Mouse (Mus musculus): ENCODE results near the gene Erg28. TPM values are rescaled to one million over a fixed set of nuclear protein-coding genes. Genes with fewer than 3 reads are reported as not detected.

Erg28 gene
- total and polyA plus RNA-seq, 3 experiments, result 55.6 to 76.3 TPM; not detected in 1

DNA sequence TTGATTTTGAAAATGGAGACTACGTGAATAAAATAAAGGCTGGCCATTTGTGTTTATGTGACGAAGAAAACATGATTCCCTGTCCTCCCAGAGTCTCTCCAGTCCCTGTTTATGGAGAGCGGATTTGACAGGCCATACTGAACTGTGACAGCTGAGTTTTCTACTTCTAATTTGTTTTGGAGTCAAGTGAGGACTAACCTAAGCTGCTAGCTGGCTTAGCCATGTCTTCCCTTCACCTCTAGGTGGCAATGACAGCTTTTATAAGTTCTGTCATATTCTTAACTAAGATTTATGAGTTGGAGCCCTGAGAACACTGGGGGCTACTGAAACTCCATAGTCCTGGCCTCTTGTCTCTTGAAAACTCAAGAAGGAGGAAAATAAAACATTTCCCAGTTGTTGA, 41.2 kb upstream of the Erg28 start:
- no peaks in the 10 kb centered on the region for H3K79me2 ChIP-seq (ENCODE audit: control insufficient read depth, insufficient read depth, low read length, poor library complexity)
- DNase-seq (ENCODE audit: low read depth, low spot score), result peak; percentile 43
- H3K9ac ChIP-seq (ENCODE audit: control insufficient read depth, low read depth, low read length, poor library complexity, severe bottlenecking), result no peak overlapping the region
- no peaks in the 10 kb centered on the region for H3K9me3 ChIP-seq (replicated peaks; ENCODE audit: insufficient read depth, low read length)
- no peaks in the 10 kb centered on the region; a peak in 1 of 4 replicates for H3K36me3 ChIP-seq (ENCODE audit: control insufficient read depth in 1 of 2, insufficient read depth in 2 of 2, low read length in 2 of 2)
- H3K4me3 ChIP-seq (ENCODE audit: control insufficient read depth in 1 of 2, insufficient read depth in 1 of 2, low read depth in 2 of 2, low read length in 2 of 2), result no peak overlapping the region
- no peak overlapping the region for H3K27ac ChIP-seq (ENCODE audit: control insufficient read depth, low read depth, low read length)
- H3K27me3 ChIP-seq (ENCODE audit: control insufficient read depth in 1 of 2, insufficient read depth in 2 of 2, low read length in 2 of 2), result no peaks in the 10 kb centered on the region
- H3K4me1 ChIP-seq (ENCODE audit: control insufficient read depth in 1 of 2, insufficient read depth in 2 of 2, low read length in 2 of 2), result no peaks in the 10 kb centered on the region
- TF ChIP-seq RAD21 (IDR thresholded peaks at IDR 0.05; ENCODE audit: low read depth, low read length) (peak; percentile 52), ZC3H11A (IDR thresholded peaks at IDR 0.05; ENCODE audit: low read depth, low read length) (peak; percentile 22; the same call in 1 of the 2 replicates), SMC3 (IDR thresholded peaks at IDR 0.05; ENCODE audit: low read depth, low read length) (peak; percentile 46), CTCF (IDR thresholded peaks at IDR 0.05 in 2 of 3, conservative IDR thresholded peaks at IDR 0.05 in 1 of 3; ENCODE audit: control insufficient read depth in 1 of 3, insufficient read depth in 1 of 3, low read depth in 2 of 3, low read length in 3 of 3, poor library complexity in 1 of 3, severe bottlenecking in 1 of 3) (peak in 2 of 3 experiments; percentile 31 to 54; a peak in 3 of 6 replicates), GABPA (IDR thresholded peaks at IDR 0.05; ENCODE audit: low read depth, low read length) (no peak), CHD1 (IDR thresholded peaks at IDR 0.05; ENCODE audit: low read depth, low read length) (no peak)

DNA sequence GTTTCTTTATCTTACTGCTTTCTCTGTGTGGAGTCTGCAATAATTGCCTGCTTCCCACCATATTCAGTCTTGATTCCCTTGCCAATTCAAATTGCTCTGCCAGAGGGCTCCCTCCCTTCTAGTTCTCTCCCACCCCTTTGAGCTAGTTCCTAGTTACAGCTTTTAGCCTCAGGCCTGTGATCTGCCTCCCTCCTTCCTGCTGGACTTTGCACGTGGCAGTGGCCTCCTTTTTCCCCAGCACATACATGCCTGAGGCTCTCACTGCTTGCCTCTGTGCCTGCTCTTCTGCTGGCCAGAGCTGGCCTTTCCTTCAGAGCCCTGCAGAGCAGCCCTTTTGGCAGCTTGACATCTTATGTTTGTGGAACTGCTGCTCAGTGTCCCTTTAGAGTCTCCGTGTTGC, 38.2 kb upstream of the Erg28 start:
- DNase-seq (ENCODE audit: low read depth, low spot score), result peak; percentile 19
- Histone ChIP-seq H3K79me2 (ENCODE audit: control insufficient read depth, insufficient read depth, low read length, poor library complexity) (no peaks in the 10 kb centered on the region), H3K4me1 (ENCODE audit: control insufficient read depth in 1 of 2, insufficient read depth in 2 of 2, low read length in 2 of 2) (no peaks in the 10 kb centered on the region), H3K9ac (ENCODE audit: control insufficient read depth, low read depth, low read length, poor library complexity, severe bottlenecking) (no peak overlapping the region), H3K27me3 (ENCODE audit: control insufficient read depth in 1 of 2, insufficient read depth in 2 of 2, low read length in 2 of 2) (no peaks in the 10 kb centered on the region), H3K4me3 (ENCODE audit: control insufficient read depth in 1 of 2, insufficient read depth in 1 of 2, low read depth in 2 of 2, low read length in 2 of 2) (no peak overlapping the region), H3K36me3 (ENCODE audit: control insufficient read depth in 1 of 2, insufficient read depth in 2 of 2, low read length in 2 of 2) (no peaks in the 10 kb centered on the region; a peak in 1 of 4 replicates), H3K27ac (ENCODE audit: control insufficient read depth, low read depth, low read length) (no peak overlapping the region), H3K9me3 (replicated peaks; ENCODE audit: insufficient read depth, low read length) (no peaks in the 10 kb centered on the region)
- TF ChIP-seq MAX (IDR thresholded peaks at IDR 0.05; ENCODE audit: low read length) (no peak), JUND (IDR thresholded peaks at IDR 0.05; ENCODE audit: low read depth, low read length) (no peak), KAT2A (conservative IDR thresholded peaks at IDR 0.05; ENCODE audit: low read depth, low read length) (no peak)

DNA sequence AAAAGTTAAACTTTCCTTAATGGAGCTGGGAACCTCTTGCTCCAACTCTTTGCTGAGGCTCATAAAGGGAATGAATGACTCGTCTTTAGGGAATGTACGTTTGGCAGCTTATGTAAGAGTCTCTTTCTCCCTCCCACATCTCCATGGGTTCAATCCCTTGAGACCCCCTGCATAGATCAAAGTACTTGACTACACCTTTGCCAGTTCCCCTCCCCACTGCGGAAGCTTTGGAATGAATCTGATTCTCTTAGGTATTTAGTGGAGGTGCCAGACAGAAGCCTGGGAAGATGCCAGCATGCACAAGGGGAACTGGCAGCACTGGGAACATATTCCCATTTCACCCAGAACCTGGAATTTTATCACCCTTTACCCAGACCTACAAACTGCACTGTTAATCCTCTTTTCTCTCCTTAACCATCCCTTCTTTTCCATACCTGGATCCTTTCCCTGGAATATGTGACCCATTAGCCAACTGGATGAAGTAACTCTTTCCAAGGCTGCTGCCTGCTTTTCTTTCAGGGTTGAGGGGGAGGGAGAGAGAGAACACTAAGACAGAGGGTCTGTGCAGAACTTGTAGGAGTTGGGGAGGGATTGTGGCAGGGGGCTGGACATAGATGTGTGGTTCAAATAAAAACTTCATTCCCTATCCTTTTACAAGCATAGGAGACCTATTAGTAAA, 35.3 kb upstream of the Erg28 start:
- Histone ChIP-seq H3K27ac (ENCODE audit: control insufficient read depth, low read depth, low read length) (no peak overlapping the region), H3K27me3 (ENCODE audit: control insufficient read depth in 1 of 2, insufficient read depth in 2 of 2, low read length in 2 of 2) (no peaks in the 10 kb centered on the region), H3K9ac (ENCODE audit: control insufficient read depth, low read depth, low read length, poor library complexity, severe bottlenecking) (no peak overlapping the region), H3K4me1 (ENCODE audit: control insufficient read depth in 1 of 2, insufficient read depth in 2 of 2, low read length in 2 of 2) (no peaks in the 10 kb centered on the region; a peak in 1 of 4 replicates), H3K36me3 (ENCODE audit: control insufficient read depth in 1 of 2, insufficient read depth in 2 of 2, low read length in 2 of 2) (no peaks in the 10 kb centered on the region; a peak in 1 of 4 replicates), H3K79me2 (ENCODE audit: control insufficient read depth, insufficient read depth, low read length, poor library complexity) (no peaks in the 10 kb centered on the region), H3K9me3 (replicated peaks; ENCODE audit: insufficient read depth, low read length) (no peaks in the 10 kb centered on the region), H3K4me3 (ENCODE audit: control insufficient read depth in 1 of 2, insufficient read depth in 1 of 2, low read depth in 2 of 2, low read length in 2 of 2) (no peak overlapping the region)
- no peak for TF ChIP-seq TCF12 (IDR thresholded peaks at IDR 0.05; ENCODE audit: low read depth, low read length)
- DNase-seq (ENCODE audit: low read depth, low spot score), result no peak

Data from MEL (cell line).